Mouse (Mus musculus) T-cell, adult 2 months (primary cell): Measurements from ENCODE around the gene Cabp2.
"Not testable (repeated sequence)": the region's sequence is repeated elsewhere in the genome, so short reads cannot be mapped to it uniquely, and the experiment has no call there.

Source experiments
- DNase-seq: peaks from one replicate; pipeline ENCODE4 v3.0.0; 2022; ENCODE audit warnings: low spot score

Gene Cabp2

GRCm38 (mm10) chr19:4081394-4081793 is at the start of gene Cabp2:
Gene Cabp2 (plus strand): TSS chr19:4081578.
- no peak for DNase-seq

DNA sequence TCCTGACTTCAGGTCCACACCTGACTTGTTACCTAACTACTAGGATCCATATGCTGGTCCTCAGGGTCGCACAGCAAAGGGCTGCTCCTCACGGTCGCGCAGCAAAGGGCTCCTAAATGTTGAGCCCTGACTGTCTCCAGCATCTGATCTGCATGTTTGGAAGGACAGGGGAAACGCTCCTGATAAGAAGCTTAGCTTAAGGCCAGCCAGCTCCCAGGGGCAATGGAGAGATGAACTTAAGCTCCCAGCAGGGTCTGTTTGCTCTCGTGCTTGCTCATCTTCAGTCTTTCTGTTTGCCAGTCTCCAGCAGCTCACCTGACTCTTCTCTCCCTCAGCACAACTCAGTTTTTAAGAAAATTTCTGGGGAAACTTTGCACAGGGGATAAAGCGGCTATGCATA is 48.7 kb upstream of the Cabp2 start:
- no peak for DNase-seq

GRCm38 (mm10) chr19:4033298-4033697 is 48.1 kb upstream of the Cabp2 start:
- no peak for DNase-seq

DNA sequence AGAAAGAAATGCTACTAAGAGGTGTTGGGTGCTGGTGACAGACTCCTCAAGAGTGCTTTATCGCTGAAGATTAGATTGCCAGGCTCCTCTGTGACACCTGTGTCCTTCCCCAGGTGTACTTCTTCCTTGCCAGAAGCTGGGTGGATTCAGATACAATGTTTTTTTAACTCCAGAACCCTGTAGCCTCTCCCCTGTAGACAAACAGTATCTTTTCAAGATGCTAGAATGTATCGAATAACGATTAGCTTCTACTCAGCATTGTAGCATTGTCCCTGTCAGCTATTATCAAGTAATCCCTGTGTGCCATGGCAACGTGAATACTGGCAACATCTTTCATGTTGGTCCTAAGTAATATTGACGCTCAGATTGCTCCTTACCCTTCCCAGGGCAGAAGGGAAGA is 47.6 kb upstream of the Cabp2 start:
- no peak for DNase-seq

- no peak for DNase-seq
Measured at GRCm38 (mm10) chr19:4036327-4037045, 44.9 kb upstream of the Cabp2 start.

GRCm38 (mm10) chr19:4037154-4037787 is 44.1 kb upstream of the Cabp2 start:
- DNase-seq = not testable (repeated sequence)

GRCm38 (mm10) chr19:4037788-4038232 is 43.6 kb upstream of the Cabp2 start, which contains the start of gene Gstp1:
Gene Gstp1 (minus strand): TSS chr19:4037985.
- DNase-seq = peak; percentile 87

- DNase-seq = not testable (repeated sequence)
Measured at GRCm38 (mm10) chr19:4040941-4041340, 40.4 kb upstream of the Cabp2 start.

DNA sequence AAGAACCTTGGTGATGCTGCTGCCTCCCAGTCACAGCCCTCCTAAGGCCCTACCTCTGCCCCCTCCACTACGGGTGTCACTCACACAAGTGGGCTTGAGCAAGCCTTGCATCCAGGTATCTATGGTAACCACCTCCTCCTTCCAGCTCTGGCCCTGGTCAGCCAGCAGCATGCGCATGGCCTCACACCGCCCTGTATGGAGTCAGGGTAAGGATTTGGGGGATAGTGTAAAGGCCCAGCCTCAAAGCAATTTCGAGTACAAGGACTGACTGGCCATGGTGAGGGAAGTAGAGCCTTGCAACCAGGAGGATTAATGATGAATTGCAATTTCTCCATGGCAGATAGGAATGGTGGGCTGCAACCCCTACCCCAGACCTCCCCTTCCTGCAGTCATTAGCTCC is 39.9 kb upstream of the Cabp2 start:
- not testable (repeated sequence) for DNase-seq

- no peak for DNase-seq
Measured at GRCm38 (mm10) chr19:4042124-4042523, 39.3 kb upstream of the Cabp2 start.

- DNase-seq = not testable (repeated sequence)
Measured at GRCm38 (mm10) chr19:4044109-4044508, 37.3 kb upstream of the Cabp2 start.

- no peak for DNase-seq
Measured at GRCm38 (mm10) chr19:4045966-4046865, 35.2 kb upstream of the Cabp2 start, which contains the start of gene Gstp2. Gene Gstp2 (minus strand): TSS chr19:4046023.

GRCm38 (mm10) chr19:4046866-4047254 is 34.5 kb upstream of the Cabp2 start:
- no peak for DNase-seq

DNA sequence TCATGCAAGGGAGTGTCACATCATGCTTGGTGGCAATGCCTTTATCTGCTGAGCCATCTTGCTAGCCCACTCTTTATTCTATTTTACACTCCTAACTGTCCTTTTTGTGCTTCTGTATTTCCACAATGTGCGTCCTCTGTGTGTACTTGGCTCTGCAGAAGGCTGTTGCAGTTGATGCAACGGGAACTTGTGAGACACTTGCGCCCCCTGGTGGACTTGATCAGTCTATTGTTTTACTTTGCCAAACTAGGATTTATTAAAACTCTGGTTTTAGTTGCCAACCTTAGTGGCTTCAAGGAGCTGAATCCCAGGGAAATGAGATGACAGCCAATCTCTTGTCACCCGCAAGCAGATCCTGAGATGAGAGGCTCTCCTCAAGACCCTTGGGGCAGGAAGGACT is 33.5 kb upstream of the Cabp2 start:
- DNase-seq = peak; percentile 82

DNA sequence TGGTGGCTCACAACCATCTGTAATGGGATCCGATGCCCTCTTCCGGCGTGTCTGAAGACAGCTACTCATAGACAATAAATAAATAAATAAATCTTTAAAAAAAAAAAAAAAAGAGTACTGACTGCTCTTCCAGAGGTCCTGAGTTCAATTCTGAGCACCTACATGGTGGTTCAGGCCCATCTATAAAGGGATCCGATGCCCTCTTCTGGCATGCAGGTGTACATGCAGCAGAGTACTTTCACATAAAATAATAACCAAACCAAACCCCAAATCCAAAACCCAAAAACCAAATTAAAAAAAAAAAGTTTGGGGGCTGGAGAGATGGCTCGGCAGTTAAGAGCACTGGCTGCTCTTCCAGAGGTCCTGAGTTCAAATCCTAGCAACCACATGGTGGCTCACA is 32.3 kb upstream of the Cabp2 start:
- DNase-seq = not testable (repeated sequence)

- no peak for DNase-seq
Measured at GRCm38 (mm10) chr19:4051016-4051415, 30.4 kb upstream of the Cabp2 start.

DNA sequence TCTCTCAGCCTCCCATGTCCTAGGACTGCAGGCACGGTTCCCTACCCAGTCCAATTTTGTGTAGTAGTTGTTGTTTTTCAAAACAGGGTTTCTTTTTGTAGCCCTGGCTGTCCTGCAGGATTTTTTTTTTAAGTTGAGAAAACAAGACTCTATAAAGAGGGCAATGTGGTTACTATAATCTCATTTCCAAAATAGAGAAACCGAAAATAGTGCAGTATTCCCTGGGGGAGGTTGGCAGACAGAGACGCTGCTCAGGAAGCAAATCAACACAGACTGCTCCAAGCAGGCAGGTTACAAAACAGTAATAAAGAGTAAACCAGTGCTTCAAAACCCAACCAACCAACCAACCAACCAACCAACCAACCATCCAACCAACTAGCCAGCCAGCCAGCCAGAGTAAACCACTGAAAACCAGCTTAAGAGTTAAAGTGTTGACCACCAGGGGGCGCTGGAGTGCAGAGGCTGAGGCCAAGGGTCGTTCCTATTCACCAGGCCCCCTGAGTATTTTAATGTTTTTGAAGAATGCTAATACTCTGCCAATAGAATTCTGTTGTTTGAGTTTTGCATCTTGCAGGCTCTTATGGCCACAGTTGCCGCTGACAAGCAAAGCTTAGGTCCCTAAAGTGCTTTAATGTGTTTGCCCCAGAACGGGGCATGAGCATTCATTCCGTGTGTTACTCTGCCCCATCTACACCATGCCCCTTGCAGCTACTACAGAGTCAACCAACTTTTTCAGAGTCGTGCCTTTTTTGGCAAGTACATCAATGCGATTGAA is 29.4 kb upstream of the Cabp2 start:
- peak; percentile 68 for DNase-seq

GRCm38 (mm10) chr19:4052516-4053030 is 28.8 kb upstream of the Cabp2 start:
- no peak for DNase-seq

GRCm38 (mm10) chr19:4054613-4055012 is 26.8 kb upstream of the Cabp2 start:
- DNase-seq = no peak

DNA sequence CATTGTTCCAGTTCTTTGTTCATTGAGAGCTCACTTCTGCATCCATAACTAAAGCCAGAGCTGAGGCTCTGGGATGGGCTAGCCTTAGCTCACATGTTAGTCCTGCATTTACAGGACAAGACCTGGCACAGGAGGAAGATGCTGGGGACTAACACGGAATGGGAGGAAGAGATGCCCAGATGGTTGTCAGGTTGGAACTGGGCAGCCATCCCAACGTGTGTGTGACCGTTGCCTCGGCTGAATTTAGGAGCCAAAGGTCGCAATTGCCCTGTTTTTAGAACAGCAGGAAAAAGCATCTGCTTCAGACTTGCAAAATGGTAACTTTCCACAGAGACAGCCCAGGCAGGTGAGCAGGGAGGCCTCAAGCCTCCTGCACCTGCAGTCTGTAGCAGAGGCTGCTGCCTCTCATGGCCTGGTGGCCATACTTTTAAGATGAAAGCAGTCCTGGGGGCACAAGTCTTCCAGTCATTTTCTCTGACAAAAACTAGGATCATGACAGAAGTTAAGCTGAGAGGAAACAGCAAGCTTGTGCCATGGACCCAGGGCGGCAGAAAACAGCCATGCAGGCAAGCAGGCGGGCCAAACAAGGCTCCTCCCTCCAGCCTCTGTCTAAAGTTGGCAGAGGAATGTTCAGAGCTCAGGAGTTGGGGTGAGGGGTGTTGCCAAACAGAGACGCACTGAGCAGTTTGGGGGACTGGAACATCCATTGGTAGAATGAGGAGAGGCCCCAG is 26.0 kb upstream of the Cabp2 start:
- no peak for DNase-seq
